12 mouse cellular contexts compared by ENCODE assay signal in genomic region chr5:127216389-127216788, GRCm38 (mm10). TPM values are rescaled to one million over a fixed set of nuclear protein-coding genes. Genes with fewer than 3 reads are reported as not detected.
"Had no signal": no experiment of that assay in that cellular context is flagged by ENCODE, and none has a peak within 500 bp of the region (broad histone marks: within the 10 kb centered on the region; RNA-seq: fewer than 3 reads in every experiment).

No protein-coding gene starts in this region.

- ATAC-seq: lung, postnatal 0 days had no signal

- H3K9me3 ChIP-seq: limb, embryonic 13.5 days had no signal

- H3K36me3 ChIP-seq: limb, embryonic 13.5 days; liver, embryonic 15.5 days had no signal

- H3K4me3 ChIP-seq: limb, embryonic 13.5 days; liver, embryonic 15.5 days had no signal

- H3K9ac ChIP-seq: limb, embryonic 13.5 days; liver, embryonic 15.5 days had no signal

- DNase-seq: kidney, adult 18-20 months; kidney, postnatal 14 days; left cerebral cortex, postnatal 4 days; lung, adult 2 months; lung, postnatal 36 days; right cerebral cortex, postnatal 4 days; spleen, adult 18-20 months; thymus, postnatal 36 days had no signal

- H3K27ac ChIP-seq: limb, embryonic 13.5 days; liver, embryonic 15.5 days had no signal

- H3K4me2 ChIP-seq: limb, embryonic 13.5 days; liver, embryonic 15.5 days had no signal

- H3K27me3 ChIP-seq: limb, embryonic 13.5 days; liver, embryonic 15.5 days had no signal

- H3K4me1 ChIP-seq: limb, embryonic 13.5 days; liver, embryonic 15.5 days had no signal

RNA-seq across cellular contexts. Expression of gene Tmem132c, which starts 25.2 kb away (rescaled TPM):
- polyA plus RNA-seq: liver, adult 2 months had no signal
